Comparison of ENCODE assay signal across 8 mouse cellular contexts in the genomic region with DNA sequence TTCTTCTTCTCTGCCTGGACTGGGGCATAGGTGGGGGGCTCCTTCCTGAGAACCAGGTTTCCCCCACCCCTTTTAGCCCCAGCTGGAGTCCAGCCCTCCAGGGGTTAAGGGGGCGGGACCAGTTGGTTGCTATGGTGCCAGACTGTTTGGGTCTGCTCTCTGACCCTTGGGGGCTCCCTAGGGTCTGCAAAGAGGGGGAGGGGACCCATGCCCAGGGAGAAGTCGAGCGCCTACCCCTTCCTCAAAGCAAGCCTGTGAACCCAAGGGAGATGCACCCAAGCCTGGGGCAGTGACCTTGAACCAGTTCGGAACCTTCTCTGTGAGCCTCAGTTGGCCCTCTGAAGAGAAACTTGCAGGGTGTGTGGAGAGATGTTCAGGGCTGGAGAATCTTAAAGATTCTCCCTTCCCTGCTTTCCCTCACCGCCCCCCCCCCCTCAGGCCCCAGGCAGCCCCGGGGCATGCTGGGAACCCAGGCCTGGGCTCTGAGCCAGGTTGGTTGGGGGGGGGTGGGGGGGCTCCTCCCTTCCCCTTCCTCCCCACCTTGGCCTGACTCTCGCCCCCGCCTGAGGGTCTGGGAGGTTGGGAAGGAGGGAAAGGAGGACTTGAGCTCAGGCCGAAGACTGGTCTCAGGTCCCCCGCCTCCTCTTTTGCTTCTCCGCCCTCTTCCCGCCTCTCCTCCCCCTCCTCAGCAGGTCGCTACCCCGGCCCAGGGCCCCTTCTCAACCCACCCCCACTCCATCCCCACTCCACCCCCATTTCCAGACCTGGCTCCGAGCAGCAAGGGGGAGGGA. TPM values are rescaled to one million over a fixed set of nuclear protein-coding genes. Genes with fewer than 3 reads are reported as not detected.
DNase-seq lines count a peak whose midpoint lies in the region; ATAC-seq and TF ChIP-seq lines count a peak whose summit lies in the region.
"Had no signal": no experiment of that assay in that cellular context is flagged by ENCODE, and none has a peak within 500 bp of the region (broad histone marks: within the 10 kb centered on the region; RNA-seq: fewer than 3 reads in every experiment).

No protein-coding gene starts in this region.

- peak; percentile 57 for ATAC-seq in forebrain, embryonic 11.5 days (replicated peaks; ENCODE audit: low FRiP score)

- peak overlapping the region; percentile 99 for H3K27ac ChIP-seq in forebrain, embryonic 11.5 days (ENCODE audit: low read depth, low read length)

- peaks cover 2% of the 10 kb centered on the region; the same call in 1 of the 2 replicates for H3K4me1 ChIP-seq in forebrain, embryonic 11.5 days (replicated peaks; ENCODE audit: control insufficient read depth, insufficient read depth, low read length)

- H3K4me2 ChIP-seq in forebrain, embryonic 11.5 days (ENCODE audit: low read depth, low read length, severe bottlenecking): peak overlapping the region; percentile 88

- no peak for TF ChIP-seq CTCF in brain, embryonic 14.5 days (IDR thresholded peaks at IDR 0.05; ENCODE audit: borderline replicate concordance, extremely low read depth, insufficient read depth, insufficient read length)

- H3K4me3 ChIP-seq in forebrain, embryonic 11.5 days (ENCODE audit: low read depth, low read length): peak overlapping the region; percentile 83

- intact Hi-C loops in heart, postnatal 14 days (cut with DNase I): loop anchor here (10.0 kb wide), 1 partner anchor 204 kb away; a partner anchor contains a TSS

- TF ChIP-seq POLR2A in brain, embryonic 14.5 days (IDR thresholded peaks at IDR 0.05; ENCODE audit: borderline replicate concordance, extremely low read depth, insufficient read depth, insufficient read length, poor library complexity, severe bottlenecking): peak; percentile 28; the same call in 1 of the 2 replicates

- WGBS in forebrain, embryonic 11.5 days: 0% methylated on average over 8 of the region's 15 CpGs

- no peaks in the 10 kb centered on the region; the same call in 1 of the 2 replicates for H3K36me3 ChIP-seq in forebrain, embryonic 11.5 days (ENCODE audit: control insufficient read depth, insufficient read depth, low read length)

- H3K9ac ChIP-seq in forebrain, embryonic 11.5 days (ENCODE audit: low read length): peak overlapping the region; percentile 91

- H3K27me3 ChIP-seq in forebrain, embryonic 11.5 days (ENCODE audit: control insufficient read depth, insufficient read depth, low read length): no peaks in the 10 kb centered on the region

- DNase-seq in NIH3T3 (ENCODE audit: low read depth): peak; percentile 94
- DNase-seq in brain, embryonic 14.5 days (ENCODE audit: low read depth): peak; percentile 95
- peak; percentile 92 for DNase-seq in forebrain, embryonic 11.5 days (ENCODE audit: low spot score)
- peak; percentile 64 to 66 for DNase-seq in heart, postnatal 14 days
- peak; percentile 74 to 81 for DNase-seq in kidney, postnatal 4 days
- peak; percentile 59 to 75 for DNase-seq in lung, postnatal 4 days
- DNase-seq in right cerebral cortex, postnatal 25 days: peak; percentile 55

- no peaks in the 10 kb centered on the region for H3K9me3 ChIP-seq in forebrain, embryonic 11.5 days (ENCODE audit: control insufficient read depth, low read length)

RNA-seq across cellular contexts. Expression of a gene that starts 1.4 kb away (rescaled TPM):
- polyA plus RNA-seq in brain, embryonic 14.5 days (2012; rRNA removed): 58.8 and 80.4 TPM in 2 replicates
- 38.3 and 43.0 TPM in 2 replicates for polyA plus RNA-seq in forebrain, embryonic 11.5 days (2014; fragmentation: Nextera tagmentation; extraction: Ambion mirVana)
- 10 to 100 TPM; 14.9 to 23.6 TPM for total RNA-seq in heart, postnatal 14 days (2021)

RNA-seq across cellular contexts. Expression of a gene that starts 26.6 kb away (rescaled TPM):
- 0.11 and 0.25 TPM in 2 replicates for polyA plus RNA-seq in brain, embryonic 14.5 days (2012; rRNA removed)
- polyA plus RNA-seq in forebrain, embryonic 11.5 days (2014; fragmentation: Nextera tagmentation; extraction: Ambion mirVana): 1.3 and 1.5 TPM in 2 replicates
- under 1 TPM; 0.69 to 0.98 TPM for total RNA-seq in heart, postnatal 14 days (2021)

RNA-seq across cellular contexts. Expression of a gene that starts 55.4 kb away (rescaled TPM):
- polyA plus RNA-seq in brain, embryonic 14.5 days (2012; rRNA removed): 0.05 TPM in 1 of 2 replicates, not detected in the other
- 0.20 TPM in 1 of 2 replicates, not detected in the other for polyA plus RNA-seq in forebrain, embryonic 11.5 days (2014; fragmentation: Nextera tagmentation; extraction: Ambion mirVana)
- total RNA-seq in heart, postnatal 14 days (2021): not detected
- total RNA-seq: left cerebral cortex, postnatal 10 days had no signal

RNA-seq across cellular contexts. Expression of a gene that starts 59.2 kb away (rescaled TPM):
- 0.23 and 0.46 TPM in 2 replicates for polyA plus RNA-seq in brain, embryonic 14.5 days (2012; rRNA removed)
- polyA plus RNA-seq in forebrain, embryonic 11.5 days (2014; fragmentation: Nextera tagmentation; extraction: Ambion mirVana): not detected in 2 replicates
- total RNA-seq in heart, postnatal 14 days (2021): under 1 TPM in 1 of 2 experiments, not detected in 1; 0.20 TPM
- total RNA-seq: left cerebral cortex, postnatal 10 days had no signal

RNA-seq across cellular contexts. Expression of a gene that starts 59.3 kb away (rescaled TPM):
- not detected in 2 replicates for polyA plus RNA-seq in brain, embryonic 14.5 days (2012; rRNA removed)
- not detected in 2 replicates for polyA plus RNA-seq in forebrain, embryonic 11.5 days (2014; fragmentation: Nextera tagmentation; extraction: Ambion mirVana)
- not detected for total RNA-seq in heart, postnatal 14 days (2021)
- total RNA-seq: left cerebral cortex, postnatal 10 days had no signal

Comparison
In these comparisons a context has a peak if more than half of its experiments do, and no peak if none do; other contexts are left out.
1. Peak in every context shown above with its lines: DNase-seq, ATAC-seq, H3K4me3 ChIP-seq and H3K27ac ChIP-seq.